Mouse (Mus musculus): ENCODE data around the gene Agt.

DNA sequence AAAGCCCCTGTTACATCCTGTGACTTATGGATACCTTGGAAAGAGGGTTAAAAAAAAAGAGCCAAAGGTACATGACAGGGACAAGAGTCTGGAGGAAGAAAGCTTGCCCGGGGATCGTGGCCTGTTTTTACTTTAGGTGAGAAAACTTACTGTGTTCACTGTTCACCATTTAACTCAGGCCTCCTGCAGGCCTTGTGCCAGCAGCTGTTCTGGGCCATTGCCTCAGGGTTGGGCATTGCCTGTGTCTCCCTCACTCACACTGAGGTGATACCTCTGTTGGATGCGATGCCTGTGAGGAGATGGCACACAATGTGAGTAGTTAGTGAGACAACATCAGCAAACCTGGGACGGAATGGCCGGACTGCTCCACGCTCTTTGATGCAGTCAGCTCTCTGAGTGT is 47.6 kb downstream of the Agt start:
- TF ChIP-seq CTCF (IDR thresholded peaks at IDR 0.05; ENCODE audit: extremely low read depth, insufficient read depth, insufficient read length, insufficient replicate concordance) (no peak), POLR2A (IDR thresholded peaks at IDR 0.05; ENCODE audit: low read depth, low read length) (no peak)

Data from spleen, adult 2 months (tissue).